Mouse (Mus musculus): ENCODE results near the gene Unc13d. TPM values are rescaled to one million over a fixed set of nuclear protein-coding genes. Genes with fewer than 3 reads are reported as not detected.
"Not testable (repeated sequence)": the region's sequence is repeated elsewhere in the genome, so short reads cannot be mapped to it uniquely, and the experiment has no call there.

Gene Unc13d
- polyA plus RNA-seq, 1 experiment from 2014 or later: 10.9 TPM

GRCm38 (mm10) chr11:116020519-116020922 lies 57.2 kb downstream of the Unc13d start:
- 50% methylated on average over 1 of the region's 1 CpGs for WGBS (ENCODE audit: missing documents)
- H3K79me2 ChIP-seq (ENCODE audit: inconsistent target): peaks cover 27% of the 10 kb centered on the region
- H3K4me3 ChIP-seq (ENCODE audit: inconsistent target): no peak overlapping the region
- no peak overlapping the region for H3K27ac ChIP-seq
- no peaks in the 10 kb centered on the region for H3K36me3 ChIP-seq (ENCODE audit: inconsistent target)

GRCm38 (mm10) chr11:116019976-116020411 lies 57.8 kb downstream of the Unc13d start:
- WGBS (ENCODE audit: missing documents): 95% methylated on average over 2 of the region's 2 CpGs
- H3K27ac ChIP-seq: no peak overlapping the region
- H3K36me3 ChIP-seq (ENCODE audit: inconsistent target): no peaks in the 10 kb centered on the region
- H3K4me3 ChIP-seq (ENCODE audit: inconsistent target): no peak overlapping the region
- peaks cover 22% of the 10 kb centered on the region for H3K79me2 ChIP-seq (ENCODE audit: inconsistent target)

GRCm38 (mm10) chr11:116019360-116019791 lies 58.4 kb downstream of the Unc13d start:
- H3K36me3 ChIP-seq (ENCODE audit: inconsistent target): no peaks in the 10 kb centered on the region
- H3K27ac ChIP-seq: no peak overlapping the region
- WGBS (ENCODE audit: missing documents): 92% methylated on average over 1 of the region's 1 CpGs
- H3K4me3 ChIP-seq (ENCODE audit: inconsistent target): no peak overlapping the region
- peaks cover 18% of the 10 kb centered on the region for H3K79me2 ChIP-seq (ENCODE audit: inconsistent target)

- 98% methylated on average over 4 of the region's 4 CpGs for WGBS (ENCODE audit: missing documents)
- H3K36me3 ChIP-seq (ENCODE audit: inconsistent target); H3K4me3 ChIP-seq (ENCODE audit: inconsistent target); H3K27ac ChIP-seq: not testable (repeated sequence)
- H3K79me2 ChIP-seq (ENCODE audit: inconsistent target): peaks cover 18% of the 10 kb centered on the region
These were observed 58.9 kb downstream of the Unc13d start for GRCm38 (mm10) chr11:116018867-116019266.

GRCm38 (mm10) chr11:116018106-116018505 lies 59.7 kb downstream of the Unc13d start:
- no peaks in the 10 kb centered on the region for H3K36me3 ChIP-seq (ENCODE audit: inconsistent target)
- 47% methylated on average over 5 of the region's 6 CpGs for WGBS (ENCODE audit: missing documents)
- no peak overlapping the region for H3K27ac ChIP-seq
- no peak overlapping the region for H3K4me3 ChIP-seq (ENCODE audit: inconsistent target)
- peaks cover 10% of the 10 kb centered on the region for H3K79me2 ChIP-seq (ENCODE audit: inconsistent target)

- H3K4me3 ChIP-seq (ENCODE audit: inconsistent target): no peak overlapping the region
- no peaks in the 10 kb centered on the region for H3K79me2 ChIP-seq (ENCODE audit: inconsistent target)
- no peaks in the 10 kb centered on the region for H3K36me3 ChIP-seq (ENCODE audit: inconsistent target)
- H3K27ac ChIP-seq: no peak overlapping the region
- WGBS (ENCODE audit: missing documents): 93% methylated on average over 8 of the region's 8 CpGs
These were observed 62.9 kb downstream of the Unc13d start for GRCm38 (mm10) chr11:116014821-116015220.

- Histone ChIP-seq H3K27ac (no peak within 1 kb of the TSS; the same call in 1 of the 2 replicates), H3K79me2 (ENCODE audit: inconsistent target) (no peaks in the 10 kb centered on the region), H3K36me3 (ENCODE audit: inconsistent target) (no peaks in the 10 kb centered on the region; the same call in 1 of the 2 replicates), H3K4me3 (ENCODE audit: inconsistent target) (peak within 1 kb of the TSS; percentile 46)
- WGBS (ENCODE audit: missing documents): 2% methylated on average over 32 of the region's 55 CpGs
These were observed 65.4 kb downstream of the Unc13d start, which contains the start of gene Galk1 for GRCm38 (mm10) chr11:116012262-116012947. Gene Galk1 (minus strand): TSS chr11:116012719.

Other genes starting within 250 kb of the Unc13d start
- gene Myo15b, start 219.6 kb downstream of the Unc13d start, polyA plus RNA-seq (2018): 0.13 TPM in 1 of 3 replicates, not detected in the others
- gene Smim5, start 178.0 kb downstream of the Unc13d start, polyA plus RNA-seq (2018): 0.24 TPM in 1 of 3 replicates, not detected in the others
- gene Smim6, start 165.9 kb downstream of the Unc13d start, polyA plus RNA-seq (2018): not detected in 3 replicates
- gene Sap30bp, start 144.7 kb downstream of the Unc13d start, polyA plus RNA-seq (2018): 25.1 to 51.8 TPM (median 29.4 TPM) in 3 replicates
- gene Recql5, start 144.5 kb downstream of the Unc13d start, polyA plus RNA-seq (2018): 9.2 to 13.0 TPM (median 10.3 TPM) in 3 replicates
- gene Itgb4, start 103.3 kb downstream of the Unc13d start, polyA plus RNA-seq (2018): not detected in 3 replicates
- 7.6 to 30.8 TPM (median 14.0 TPM) in 3 replicates for gene Galk1, start 65.2 kb downstream of the Unc13d start, polyA plus RNA-seq (2018)
- 470 to 740 TPM (median 693 TPM) in 3 replicates for gene H3f3b, start 50.0 kb downstream of the Unc13d start, polyA plus RNA-seq (2018)
- gene Unk, start 47.6 kb downstream of the Unc13d start, polyA plus RNA-seq (2018): 12.2 to 20.0 TPM (median 19.4 TPM) in 3 replicates
- 130 to 281 TPM (median 182 TPM) in 3 replicates for gene Wbp2, start 9.0 kb upstream of the Unc13d start, polyA plus RNA-seq (2018)
- 9.4 to 36.9 TPM (median 26.2 TPM) in 3 replicates for gene Trim47, start 49.2 kb upstream of the Unc13d start, polyA plus RNA-seq (2018)
- gene Trim65, start 53.2 kb upstream of the Unc13d start, polyA plus RNA-seq (2018): 12.2 to 14.3 TPM (median 12.8 TPM) in 3 replicates
- gene Mrpl38, start 60.9 kb upstream of the Unc13d start, polyA plus RNA-seq (2018): 13.6 to 25.3 TPM (median 20.3 TPM) in 3 replicates
- 13.2 to 15.0 TPM (median 14.6 TPM) in 3 replicates for gene Fbf1, start 90.2 kb upstream of the Unc13d start, polyA plus RNA-seq (2018)
- gene Ten1, start 120.9 kb upstream of the Unc13d start, polyA plus RNA-seq (2018): 35.1 to 61.5 TPM (median 55.2 TPM) in 3 replicates
- gene Acox1, start 121.1 kb upstream of the Unc13d start, polyA plus RNA-seq (2018): 52.6 to 66.6 TPM (median 52.9 TPM) in 3 replicates
- not detected in 3 replicates for gene Evpl, start 160.1 kb upstream of the Unc13d start, polyA plus RNA-seq (2018)
- 50.2 to 71.9 TPM (median 56.6 TPM) in 3 replicates for gene Srp68, start 196.3 kb upstream of the Unc13d start, polyA plus RNA-seq (2018)
- not detected in 3 replicates for gene Galr2, start 203.0 kb upstream of the Unc13d start, polyA plus RNA-seq (2018)
- 22.2 to 30.5 TPM (median 26.9 TPM) in 3 replicates for gene Exoc7, start 229.3 kb upstream of the Unc13d start, polyA plus RNA-seq (2018)